Mouse (Mus musculus) stomach, postnatal 0 days (tissue): Measurements from ENCODE around the gene Tango6. TPM values are rescaled to one million over a fixed set of nuclear protein-coding genes. Genes with fewer than 3 reads are reported as not detected.

Source experiments
- ATAC-seq: fragments of 200-750 bp; cut with Nextera tagmentation; 2 replicates; pipeline ENCODE4 v1.8.0; 2017; ENCODE audit not compliant: low FRiP score, low TSS enrichment
- DNase-seq: peaks from one replicate; pipeline ENCODE4 v3.0.0-alpha.2; 2016; ENCODE audit warnings: low spot score
- H3K27ac ChIP-seq: fragments of 300-500 bp; sonication (generic); replicated peaks from 2 replicates; pipeline ENCODE4 v1.5.1; 2014; ENCODE audit warnings: mild to moderate bottlenecking, control low read depth
- H3K27me3 ChIP-seq: fragments of 300-500 bp; sonication (generic); 2 replicates; pipeline ENCODE4 v1.6.1; 2014; ENCODE audit warnings: low read length; ENCODE audit not compliant: control insufficient read depth, insufficient read depth
- H3K36me3 ChIP-seq: fragments of 300-500 bp; sonication (generic); 2 replicates; pipeline ENCODE4 v1.6.1; 2014; ENCODE audit warnings: low read length, mixed read lengths; ENCODE audit not compliant: control insufficient read depth, insufficient read depth
- H3K4me1 ChIP-seq: fragments of 300-500 bp; sonication (generic); replicated peaks from 2 replicates; pipeline ENCODE4 v1.6.1; 2014; ENCODE audit warnings: antibody characterized with exemption; ENCODE audit not compliant: control insufficient read depth, insufficient read depth
- H3K4me2 ChIP-seq: fragments of 300-500 bp; sonication (generic); replicated peaks from 2 replicates; pipeline ENCODE4 v1.6.1; 2014; ENCODE audit warnings: low read depth, mild to moderate bottlenecking, control low read depth, moderate library complexity
- H3K4me3 ChIP-seq: fragments of 300-500 bp; sonication (generic); 2 replicates; pipeline ENCODE4 v1.5.1; 2014; ENCODE audit warnings: low read depth, low read length, control low read depth
- H3K9ac ChIP-seq: fragments of 300-500 bp; sonication (generic); 2 replicates; pipeline ENCODE4 v1.6.1; 2014; ENCODE audit warnings: mild to moderate bottlenecking, low read length, control low read depth, mixed read lengths
- H3K9me3 ChIP-seq: fragments of 300-500 bp; sonication (generic); 2 replicates; pipeline ENCODE4 v1.6.1; 2016; ENCODE audit warnings: low read length; ENCODE audit not compliant: control insufficient read depth
- CTCF ChIP-seq: IDR thresholded peaks from 2 replicates; pipeline ENCODE4 v1.5.1; 2016; ENCODE audit warnings: antibody characterized with exemption, low read depth, mild to moderate bottlenecking, moderate library complexity
- EP300 ChIP-seq: optimal IDR thresholded peaks from 2 replicates; pipeline ENCODE3; 2016; ENCODE audit warnings: antibody characterized with exemption
- WGBS: fragments of 180-500 bp; shearing (Covaris S2); extraction: QIAGEN DNeasy Blood & Tissue Kit; methylation state at CpG from one replicate; pipeline ENCODE4 v1.1.7; 2014; 5-methylcytosine and 5-hydroxymethylcytosine counted together
- polyA plus RNA-seq: library from polyadenylated mRNA; unstranded; fragments of >200 nt; fragmentation: Nextera tagmentation; extraction: Ambion mirVana; gene quantifications from 2 replicates; pipeline ENCODE4 v1.2.1, GENCODE M21; 2015

Gene Tango6
- polyA plus RNA-seq, 1 experiment from 2014 or later, result 3.0 TPM

- Histone ChIP-seq H3K4me1 (peaks cover 5% of the 10 kb centered on the region; the same call in 1 of the 2 replicates), H3K4me2 (no peak overlapping the region), H3K4me3 (no peak overlapping the region), H3K36me3 (no peaks in the 10 kb centered on the region), H3K27ac (peak overlapping the region; percentile 35; the same call in 1 of the 2 replicates), H3K9me3 (no peaks in the 10 kb centered on the region), H3K27me3 (no peaks in the 10 kb centered on the region), H3K9ac (no peak overlapping the region)
- ATAC-seq, result no peak
- 67% methylated on average over 7 of the region's 7 CpGs for WGBS
- no peak for DNase-seq
- TF ChIP-seq CTCF, result no peak
- no peak for TF ChIP-seq EP300
Measured at GRCm38 (mm10) chr8:106640212-106640611, 42.7 kb upstream of the Tango6 start.

- Histone ChIP-seq H3K36me3 (no peaks in the 10 kb centered on the region), H3K4me2 (no peak overlapping the region), H3K4me3 (no peak overlapping the region), H3K9me3 (no peaks in the 10 kb centered on the region), H3K4me1 (peaks cover 5% of the 10 kb centered on the region; the same call in 1 of the 2 replicates), H3K27ac (peak overlapping the region; percentile 79), H3K9ac (no peak overlapping the region), H3K27me3 (no peaks in the 10 kb centered on the region)
- 45% methylated on average over 5 of the region's 5 CpGs for WGBS
- TF ChIP-seq EP300 (no peak), CTCF (no peak)
- ATAC-seq, result peak; percentile 56; the same call in 1 of the 2 replicates
- DNase-seq, result peak; percentile 63
Measured at GRCm38 (mm10) chr8:106640921-106641320, 41.9 kb upstream of the Tango6 start.

GRCm38 (mm10) chr8:106642172-106642571 lies 40.7 kb upstream of the Tango6 start:
- no peak overlapping the region for H3K4me3 ChIP-seq
- H3K27me3 ChIP-seq, result no peaks in the 10 kb centered on the region
- WGBS, result 55% methylated on average over 2 of the region's 2 CpGs
- H3K36me3 ChIP-seq, result no peaks in the 10 kb centered on the region
- peaks cover under 1% of the 10 kb centered on the region; the same call in 1 of the 2 replicates for H3K4me1 ChIP-seq
- H3K9ac ChIP-seq, result no peak overlapping the region
- DNase-seq, result no peak
- TF ChIP-seq EP300 (no peak), CTCF (no peak)
- no peak overlapping the region; the same call in 1 of the 2 replicates for H3K27ac ChIP-seq
- H3K4me2 ChIP-seq, result no peak overlapping the region
- ATAC-seq, result no peak
- H3K9me3 ChIP-seq, result no peaks in the 10 kb centered on the region

- no peaks in the 10 kb centered on the region for H3K9me3 ChIP-seq
- no peaks in the 10 kb centered on the region for H3K36me3 ChIP-seq
- no peaks in the 10 kb centered on the region for H3K27me3 ChIP-seq
- H3K27ac ChIP-seq, result no peak overlapping the region
- no peak for ATAC-seq
- no peak overlapping the region for H3K9ac ChIP-seq
- WGBS, result 73% methylated on average over 4 of the region's 4 CpGs
- H3K4me1 ChIP-seq, result no peaks in the 10 kb centered on the region; the same call in 1 of the 2 replicates
- H3K4me2 ChIP-seq, result no peak overlapping the region
- H3K4me3 ChIP-seq, result no peak overlapping the region
- no peak for DNase-seq
- no peak for TF ChIP-seq CTCF
- no peak for TF ChIP-seq EP300
Measured at GRCm38 (mm10) chr8:106643100-106643499, 39.8 kb upstream of the Tango6 start.

GRCm38 (mm10) chr8:106644957-106645356 lies 37.9 kb upstream of the Tango6 start:
- DNase-seq (no peak), ATAC-seq (no peak)
- H3K27ac ChIP-seq, result peak overlapping the region; percentile 91; the same call in 1 of the 2 replicates
- WGBS, result 37% methylated on average over 3 of the region's 3 CpGs
- H3K9ac ChIP-seq, result no peak overlapping the region
- no peaks in the 10 kb centered on the region; the same call in 1 of the 2 replicates for H3K4me1 ChIP-seq
- TF ChIP-seq CTCF, result peak; percentile 56
- no peak for TF ChIP-seq EP300
- H3K4me3 ChIP-seq, result no peak overlapping the region
- no peak overlapping the region for H3K4me2 ChIP-seq
- H3K27me3 ChIP-seq, result no peaks in the 10 kb centered on the region
- H3K9me3 ChIP-seq, result no peaks in the 10 kb centered on the region
- no peaks in the 10 kb centered on the region for H3K36me3 ChIP-seq

- no peaks in the 10 kb centered on the region for H3K36me3 ChIP-seq
- peak overlapping the region; percentile 91 for H3K27ac ChIP-seq
- 34% methylated on average over 2 of the region's 2 CpGs for WGBS
- no peaks in the 10 kb centered on the region for H3K9me3 ChIP-seq
- no peak overlapping the region for H3K9ac ChIP-seq
- no peak for TF ChIP-seq EP300
- TF ChIP-seq CTCF, result no peak
- H3K4me2 ChIP-seq, result no peak overlapping the region
- no peak overlapping the region for H3K4me3 ChIP-seq
- ATAC-seq, result peak; percentile 57
- no peaks in the 10 kb centered on the region for H3K27me3 ChIP-seq
- no peak for DNase-seq
- no peaks in the 10 kb centered on the region; the same call in 1 of the 2 replicates for H3K4me1 ChIP-seq
Measured at GRCm38 (mm10) chr8:106646153-106646552, 36.7 kb upstream of the Tango6 start.
